13 mouse cellular contexts compared by ENCODE assay signal in the genomic region with DNA sequence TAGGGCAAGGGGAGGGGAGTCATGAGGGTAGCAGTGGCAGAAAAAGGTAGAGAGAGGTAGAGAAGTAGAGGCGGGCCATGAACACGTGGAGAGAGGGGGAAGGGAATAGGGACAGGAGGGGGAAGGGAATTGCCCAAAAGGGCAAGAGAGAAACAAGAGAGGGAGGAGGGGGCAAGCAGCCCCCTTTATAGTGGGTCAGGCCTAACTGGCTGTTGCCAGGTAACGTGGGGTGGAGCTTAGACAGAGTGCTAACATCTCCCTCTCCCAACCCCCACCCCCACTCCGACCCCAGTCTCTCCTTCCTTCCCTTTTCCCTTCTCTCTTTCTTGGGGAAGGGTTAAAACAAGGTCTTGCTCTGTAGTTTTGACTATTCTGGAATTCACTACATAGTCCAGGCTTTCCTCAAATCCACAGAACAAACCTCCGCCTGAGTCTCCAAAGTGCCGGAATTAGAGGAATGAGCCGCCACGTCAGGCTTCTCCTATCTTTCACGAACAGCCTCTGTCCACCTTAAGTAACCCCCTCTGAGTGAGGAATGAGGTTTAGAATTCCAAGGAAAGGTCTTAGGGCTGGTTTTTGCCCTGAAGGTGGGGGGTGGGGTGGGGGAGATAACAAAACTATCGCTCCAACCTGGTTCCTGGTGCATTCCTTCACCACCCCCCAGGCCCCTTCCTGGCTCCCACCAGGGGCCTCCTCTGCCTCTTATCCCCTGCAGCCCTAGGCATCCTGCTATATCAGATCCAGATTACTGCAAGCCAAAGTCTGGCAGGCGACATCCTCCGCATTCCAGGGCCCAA. TPM values are rescaled to one million over a fixed set of nuclear protein-coding genes. Genes with fewer than 3 reads are reported as not detected.
DNase-seq lines count a peak whose midpoint lies in the region; ATAC-seq lines count a peak whose summit lies in the region.
"Had no signal": no experiment of that assay in that cellular context is flagged by ENCODE, and none has a peak within 500 bp of the region (broad histone marks: within the 10 kb centered on the region; RNA-seq: fewer than 3 reads in every experiment).

No protein-coding gene starts in this region.

- H3K4me2 ChIP-seq in neural tube, embryonic 12.5 days (replicated peaks): peak overlapping the region; percentile 49
- H3K4me2 ChIP-seq in forebrain, embryonic 12.5 days: peak overlapping the region; percentile 42
- H3K4me2 ChIP-seq in midbrain, embryonic 11.5 days: peak overlapping the region; percentile 27; the same call in 1 of the 2 replicates

- no peak for ATAC-seq in neural tube, embryonic 12.5 days (ENCODE audit: low FRiP score, low read depth)
- no peak for ATAC-seq in forebrain, embryonic 12.5 days (ENCODE audit: low FRiP score)
- peak; percentile 59; the same call in 1 of the 2 replicates for ATAC-seq in midbrain, embryonic 11.5 days (ENCODE audit: low FRiP score)
- ATAC-seq: CD4-positive, CD25-positive, alpha-beta regulatory T cell, adult 4 months had no signal

- H3K36me3 ChIP-seq in neural tube, embryonic 12.5 days: no peaks in the 10 kb centered on the region
- H3K36me3 ChIP-seq in forebrain, embryonic 12.5 days (replicated peaks): no peaks in the 10 kb centered on the region
- no peaks in the 10 kb centered on the region for H3K36me3 ChIP-seq in midbrain, embryonic 11.5 days (ENCODE audit: control insufficient read depth, insufficient read depth, low read length)
- H3K36me3 ChIP-seq: heart, embryonic 12.5 days; kidney, embryonic 15.5 days had no signal

- H3K27me3 ChIP-seq in neural tube, embryonic 12.5 days (replicated peaks): peaks cover 10% of the 10 kb centered on the region; the same call in 1 of the 2 replicates
- peaks cover 18% of the 10 kb centered on the region for H3K27me3 ChIP-seq in forebrain, embryonic 12.5 days
- H3K27me3 ChIP-seq in midbrain, embryonic 11.5 days (ENCODE audit: control insufficient read depth, insufficient read depth, low read length): no peaks in the 10 kb centered on the region; the same call in 1 of the 2 replicates

- no peak overlapping the region for H3K9ac ChIP-seq in neural tube, embryonic 12.5 days
- no peak overlapping the region for H3K9ac ChIP-seq in forebrain, embryonic 12.5 days
- H3K9ac ChIP-seq in midbrain, embryonic 11.5 days (ENCODE audit: low read length): no peak overlapping the region; the same call in 1 of the 2 replicates
- H3K9ac ChIP-seq: heart, embryonic 12.5 days; kidney, embryonic 15.5 days had no signal

- H3K27ac ChIP-seq in neural tube, embryonic 12.5 days: no peak overlapping the region
- no peak overlapping the region for H3K27ac ChIP-seq in forebrain, embryonic 12.5 days
- H3K27ac ChIP-seq in midbrain, embryonic 11.5 days (ENCODE audit: low read depth, low read length): no peak overlapping the region
- H3K27ac ChIP-seq: kidney, embryonic 15.5 days had no signal

- H3K9me3 ChIP-seq in neural tube, embryonic 12.5 days: no peaks in the 10 kb centered on the region
- H3K9me3 ChIP-seq in forebrain, embryonic 12.5 days: no peaks in the 10 kb centered on the region
- H3K9me3 ChIP-seq in midbrain, embryonic 11.5 days (ENCODE audit: control insufficient read depth, low read length): no peaks in the 10 kb centered on the region
- H3K9me3 ChIP-seq: heart, embryonic 12.5 days; kidney, embryonic 15.5 days had no signal

- no peak for DNase-seq in neural tube, embryonic 10.5 days (ENCODE audit: extremely low spot score, low spot score)
- peak; percentile 87 for DNase-seq in midbrain, embryonic 11.5 days (ENCODE audit: low spot score, missing footprints)
- DNase-seq in cerebellum, postnatal 4 days (ENCODE audit: low spot score in 2 of 2): no peak
- no peak for DNase-seq in heart, adult 8-10 months (ENCODE audit: low spot score)
- DNase-seq in heart, postnatal 10 days: no peak
- DNase-seq: gastrocnemius, postnatal 25 days had no signal

- WGBS in neural tube, embryonic 12.5 days: 7% methylated on average over 12 of the region's 12 CpGs
- 3% methylated on average over 12 of the region's 12 CpGs for WGBS in forebrain, embryonic 12.5 days
- WGBS in midbrain, embryonic 11.5 days: 1% methylated on average over 12 of the region's 12 CpGs

- peaks cover 16% of the 10 kb centered on the region for H3K4me1 ChIP-seq in neural tube, embryonic 12.5 days
- H3K4me1 ChIP-seq in forebrain, embryonic 12.5 days: peaks cover 24% of the 10 kb centered on the region
- peaks cover 21% of the 10 kb centered on the region for H3K4me1 ChIP-seq in midbrain, embryonic 11.5 days (ENCODE audit: control insufficient read depth, insufficient read depth, low read length)

- intact Hi-C loops in heart, postnatal 10 days (cut with DNase I): no loop called here

- H3K4me3 ChIP-seq in neural tube, embryonic 12.5 days: no peak overlapping the region
- H3K4me3 ChIP-seq in forebrain, embryonic 12.5 days (replicated peaks): no peak overlapping the region
- no peak overlapping the region for H3K4me3 ChIP-seq in midbrain, embryonic 11.5 days (ENCODE audit: low read depth, low read length)
- H3K4me3 ChIP-seq: heart, embryonic 12.5 days; kidney, embryonic 15.5 days had no signal

RNA-seq across cellular contexts. Expression of a gene that starts 12.7 kb away (rescaled TPM):
- polyA plus RNA-seq in neural tube, embryonic 12.5 days (2016; fragmentation: Nextera tagmentation; extraction: Ambion mirVana): 4.8 and 5.7 TPM in 2 replicates
- polyA plus RNA-seq in forebrain, embryonic 12.5 days (2016; fragmentation: Nextera tagmentation; extraction: Ambion mirVana): 1.4 and 1.6 TPM in 2 replicates
- polyA plus RNA-seq in midbrain, embryonic 11.5 days (2014; fragmentation: Nextera tagmentation; extraction: Ambion mirVana): 5.5 and 6.6 TPM in 2 replicates
- 10 to 100 TPM; 25.1 to 33.9 (median 27.0) TPM for total RNA-seq in heart, adult 8-10 months (2022)
- 10 to 100 TPM; 46.9 to 55.9 TPM for total RNA-seq in heart, postnatal 10 days (2021)
- total RNA-seq: common myeloid progenitor, adult 5-6 weeks had no signal
- polyA plus RNA-seq: CD4-positive, CD25-positive, alpha-beta regulatory T cell, adult 4 months; liver, embryonic 16.5 days had no signal

RNA-seq across cellular contexts. Expression of a gene that starts 28.7 kb away (rescaled TPM):
- 61.4 and 63.5 TPM in 2 replicates for polyA plus RNA-seq in neural tube, embryonic 12.5 days (2016; fragmentation: Nextera tagmentation; extraction: Ambion mirVana)
- polyA plus RNA-seq in forebrain, embryonic 12.5 days (2016; fragmentation: Nextera tagmentation; extraction: Ambion mirVana): 65.9 and 67.6 TPM in 2 replicates
- polyA plus RNA-seq in midbrain, embryonic 11.5 days (2014; fragmentation: Nextera tagmentation; extraction: Ambion mirVana): 69.4 and 72.4 TPM in 2 replicates
- 10 to 100 TPM in 3 of 4 experiments, 1 to 10 TPM in 1; 9.6 to 12.6 (median 12.1) TPM for total RNA-seq in heart, adult 8-10 months (2022)
- total RNA-seq in heart, postnatal 10 days (2021): 1 to 10 TPM; 9.5 TPM
